Mouse (Mus musculus): ENCODE results near the gene Tmem115.

Tmem115 gene

DNA sequence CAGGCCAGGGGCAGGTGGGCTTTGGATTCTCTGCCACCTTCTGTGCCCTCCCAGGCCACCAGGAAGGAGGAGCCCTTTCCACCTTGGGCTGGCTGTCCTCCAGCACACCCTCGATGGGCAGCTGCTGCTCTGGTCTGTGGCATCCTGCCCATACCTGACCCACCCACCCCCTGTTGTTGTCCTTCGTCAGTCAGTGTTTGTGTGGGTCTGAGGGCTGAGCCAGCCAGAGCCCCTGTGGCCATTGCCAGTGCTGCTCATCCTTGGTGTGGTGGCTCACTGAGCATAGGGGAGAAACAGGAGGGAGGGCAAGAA, 11.4 kb upstream of the Tmem115 start:
- peak; percentile 40 to 49 for DNase-seq

- DNase-seq = peak; percentile 83 to 84
Measured at GRCm38 (mm10) chr9:107526198-107527026, 7.3 kb upstream of the Tmem115 start.

- DNase-seq = peak; percentile 78 to 80
Measured at GRCm38 (mm10) chr9:107534408-107535202, 860 bp downstream of the Tmem115 start.

DNA sequence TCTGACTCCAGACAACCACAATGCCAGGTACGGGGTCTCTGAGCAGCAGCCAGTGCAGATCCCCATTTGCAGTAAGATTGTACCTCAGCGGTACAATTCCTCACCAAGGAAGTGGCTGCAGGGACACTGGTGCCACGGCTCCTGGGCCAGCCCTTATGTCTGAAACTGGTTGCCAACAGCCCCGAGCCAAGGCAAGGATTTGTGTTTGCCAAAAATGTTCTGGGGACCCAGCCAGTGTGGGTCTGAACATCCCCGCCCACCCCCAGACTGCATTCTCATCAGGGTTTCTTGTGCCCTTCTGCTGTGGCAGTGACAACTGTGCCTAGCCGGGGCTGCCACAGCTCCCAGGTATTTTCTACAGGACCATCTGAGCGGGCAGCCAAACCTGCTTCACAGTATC, 4.5 kb downstream of the Tmem115 start:
- DNase-seq = peak; percentile 85 to 91

- DNase-seq = no peak
Measured at GRCm38 (mm10) chr9:107538711-107539110, 5.0 kb downstream of the Tmem115 start.

DNA sequence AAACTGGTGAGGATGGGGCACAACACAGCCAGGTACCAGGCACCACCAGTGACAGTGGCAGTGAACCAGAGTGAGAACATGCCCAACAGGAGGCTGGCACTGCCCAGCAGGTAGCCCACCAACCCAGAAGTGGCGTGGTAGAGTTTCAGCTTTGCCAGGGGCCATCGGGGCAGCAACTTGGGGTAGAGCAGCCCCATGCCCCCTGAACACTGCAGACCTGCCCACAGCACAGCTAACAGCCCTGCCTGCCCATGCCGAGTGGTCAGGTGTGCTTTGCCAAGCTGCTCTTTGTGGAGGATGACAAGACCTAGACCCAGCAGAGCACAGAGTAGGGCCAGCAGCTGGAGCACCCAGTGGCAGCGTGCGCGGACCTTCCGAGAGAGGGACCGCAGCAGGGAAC, 6.2 kb downstream of the Tmem115 start:
- DNase-seq = no peak

DNA sequence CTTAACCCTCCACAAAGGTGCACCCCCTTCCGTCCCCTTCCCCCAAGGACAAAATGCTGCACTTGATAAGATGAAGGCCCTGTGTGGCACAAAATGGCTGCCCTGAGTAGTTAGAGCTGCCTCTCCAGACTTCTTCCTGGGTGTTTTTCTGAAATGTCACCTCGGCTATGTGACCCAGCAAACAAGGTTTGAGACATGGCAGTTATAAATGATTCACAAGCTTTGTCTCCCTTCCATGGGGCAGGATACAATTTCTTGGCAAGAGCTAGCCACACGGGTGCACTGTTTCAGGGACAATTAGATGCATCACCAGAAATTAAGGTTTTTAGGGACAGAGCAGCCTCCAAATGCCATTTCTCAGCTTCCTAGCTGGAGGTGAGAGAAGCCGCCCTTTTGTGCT, 6.7 kb downstream of the Tmem115 start:
- DNase-seq = no peak

GRCm38 (mm10) chr9:107541005-107541404, 7.3 kb downstream of the Tmem115 start:
- no peak for DNase-seq

DNA sequence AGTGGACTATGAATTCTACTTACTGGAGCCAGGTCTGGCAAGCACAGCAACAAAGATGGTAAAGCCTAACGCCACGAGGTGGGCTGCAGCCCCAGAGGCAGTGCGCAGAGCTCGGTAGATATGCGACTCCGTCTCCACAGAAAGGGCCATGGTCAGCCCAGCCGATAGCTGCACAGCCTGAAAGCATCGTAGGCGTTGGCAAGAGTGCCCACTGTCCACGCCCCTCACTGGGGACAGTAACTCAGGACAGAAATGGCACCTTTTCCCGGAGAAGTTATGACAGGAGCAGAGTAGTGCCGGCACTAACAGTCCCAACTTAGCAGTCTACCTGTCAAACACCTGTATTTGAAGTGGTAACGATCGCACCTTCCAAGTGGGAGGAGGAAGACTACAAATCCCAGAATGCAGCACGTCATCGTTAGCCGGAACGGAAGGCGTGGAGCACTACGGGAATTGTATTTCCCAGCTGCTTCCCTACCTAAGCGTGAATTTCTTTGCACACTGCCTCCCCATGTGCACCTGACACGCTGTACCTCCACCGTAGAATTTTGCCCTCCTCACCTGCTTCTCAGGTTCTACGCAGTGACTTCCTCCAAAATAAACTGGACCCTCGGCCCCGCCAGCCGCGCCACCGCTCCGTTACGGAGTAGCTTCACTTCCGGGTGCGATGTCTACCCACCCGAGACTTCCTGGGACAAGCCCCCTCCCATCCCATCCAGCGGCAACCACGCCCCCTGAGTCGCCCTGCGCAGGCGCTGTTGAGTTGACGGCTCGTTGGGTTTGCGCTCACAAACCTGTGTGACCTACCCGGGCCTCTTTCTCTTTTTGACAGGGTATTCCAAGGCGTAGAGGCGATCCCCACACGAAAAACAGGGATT, 8.0 kb downstream of the Tmem115 start, which contains the start of the genes Cyb561d2 and Nprl2:
Gene Cyb561d2, minus strand, starts transcription at position 720 of the 878 bp plus-strand sequence.
Gene Nprl2, plus strand, starts transcription at position 753 of the 878 bp plus-strand sequence.
- peak; percentile 97 to 98 for DNase-seq

GRCm38 (mm10) chr9:107542352-107542686, 8.6 kb downstream of the Tmem115 start:
- no peak for DNase-seq

- DNase-seq = no peak
Measured at GRCm38 (mm10) chr9:107542721-107543120, 9.0 kb downstream of the Tmem115 start.

DNA sequence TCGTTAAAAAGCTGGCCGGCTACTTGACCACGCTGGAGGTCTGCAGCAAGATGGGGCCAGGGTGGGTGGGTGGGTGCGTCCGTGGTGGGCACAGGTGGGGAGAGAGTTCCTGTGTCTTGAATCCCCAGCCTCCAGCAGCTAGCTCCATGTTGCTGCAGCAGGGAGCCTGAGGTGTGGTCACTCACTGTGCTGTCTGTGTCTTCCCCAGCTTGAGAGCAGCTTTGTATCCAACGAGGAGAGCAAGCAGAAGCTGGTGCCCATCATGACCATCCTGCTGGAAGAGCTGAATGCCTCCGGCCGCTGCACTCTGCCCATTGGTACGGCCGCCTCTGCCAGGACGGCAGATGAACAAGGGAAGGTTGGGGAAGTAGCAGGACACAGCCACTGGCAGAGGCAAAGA, 9.6 kb downstream of the Tmem115 start:
- no peak for DNase-seq

- DNase-seq = no peak
Measured at GRCm38 (mm10) chr9:107544196-107544700, 10.5 kb downstream of the Tmem115 start.

DNA sequence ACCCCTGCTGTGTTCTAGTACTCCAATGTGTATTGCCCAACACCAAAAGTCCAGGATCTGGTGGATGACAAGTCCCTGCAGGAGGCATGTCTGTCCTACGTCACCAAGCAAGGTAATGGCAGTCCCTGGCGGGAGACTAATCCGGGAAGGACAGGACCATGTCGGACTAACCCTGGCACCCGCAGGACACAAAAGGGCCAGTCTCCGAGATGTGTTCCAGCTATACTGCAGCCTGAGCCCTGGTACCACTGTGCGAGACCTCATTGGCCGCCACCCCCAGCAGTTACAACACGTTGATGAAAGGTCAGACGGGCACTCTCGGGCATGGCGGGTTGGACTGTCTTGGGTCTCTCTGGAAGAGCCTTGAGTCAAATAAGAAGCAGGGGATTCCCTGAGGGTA, 11.0 kb downstream of the Tmem115 start:
- DNase-seq = no peak

DNA sequence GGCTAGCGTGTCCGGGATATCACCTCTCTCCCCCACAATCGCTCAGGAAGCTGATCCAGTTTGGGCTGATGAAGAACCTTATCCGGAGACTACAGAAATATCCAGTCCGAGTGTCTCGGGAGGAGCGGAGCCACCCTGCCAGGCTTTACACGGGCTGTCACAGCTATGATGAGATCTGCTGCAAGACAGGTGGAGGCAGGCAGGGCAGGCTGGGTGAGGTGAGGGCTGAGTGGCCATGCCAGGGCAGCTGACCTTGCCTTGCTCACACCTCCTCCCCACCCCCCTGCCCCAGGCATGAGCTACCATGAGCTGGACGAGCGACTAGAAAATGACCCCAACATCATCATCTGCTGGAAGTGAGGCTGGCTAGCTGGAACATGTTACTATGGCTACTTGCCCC, 11.5 kb downstream of the Tmem115 start:
- DNase-seq = no peak

DNA sequence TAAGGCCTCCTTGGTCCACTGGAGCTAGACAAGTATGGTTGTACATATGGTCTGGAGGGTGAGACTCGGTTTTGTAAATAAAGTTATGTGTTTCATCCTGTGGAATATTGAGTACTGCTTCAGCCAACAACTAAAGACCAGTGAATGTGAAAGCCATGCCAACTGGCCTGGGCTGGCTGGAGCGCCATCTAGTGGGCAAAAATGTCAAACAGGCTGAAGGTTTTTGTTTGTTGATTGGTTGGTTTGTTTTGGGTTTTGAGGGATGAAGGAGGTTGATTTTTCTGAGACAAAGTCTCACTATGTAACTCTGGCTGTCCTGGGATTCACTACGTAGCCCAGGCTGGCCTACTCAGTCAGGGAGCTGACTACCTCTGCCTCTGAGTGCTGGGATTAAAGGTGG, 11.9 kb downstream of the Tmem115 start:
- DNase-seq = peak; percentile 89 to 94

DNA sequence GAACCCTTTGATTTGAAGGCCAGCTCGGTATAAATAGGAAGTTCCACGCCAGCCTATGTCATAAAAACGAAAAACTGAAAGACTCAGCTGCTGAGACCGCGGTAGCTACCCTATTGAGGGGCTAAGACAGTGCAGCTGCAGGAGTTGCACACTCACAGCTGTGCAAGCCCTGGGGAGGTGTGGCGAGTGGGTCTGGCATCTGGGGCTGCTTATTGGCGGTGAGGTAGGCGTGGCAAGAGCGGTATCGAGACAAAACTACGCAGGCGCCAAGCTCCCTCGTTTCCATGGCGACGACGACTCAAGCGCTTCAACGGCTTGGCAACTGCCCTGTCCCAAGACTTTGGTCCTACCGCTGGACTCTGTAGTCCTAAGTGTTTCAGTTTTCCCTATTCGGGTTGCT, 13.3 kb downstream of the Tmem115 start, which contains the start of gene Zmynd10:
Gene Zmynd10, plus strand, starts transcription at position 273 of the 400 bp plus-strand sequence.
- DNase-seq = peak; percentile 80 to 82

DNA sequence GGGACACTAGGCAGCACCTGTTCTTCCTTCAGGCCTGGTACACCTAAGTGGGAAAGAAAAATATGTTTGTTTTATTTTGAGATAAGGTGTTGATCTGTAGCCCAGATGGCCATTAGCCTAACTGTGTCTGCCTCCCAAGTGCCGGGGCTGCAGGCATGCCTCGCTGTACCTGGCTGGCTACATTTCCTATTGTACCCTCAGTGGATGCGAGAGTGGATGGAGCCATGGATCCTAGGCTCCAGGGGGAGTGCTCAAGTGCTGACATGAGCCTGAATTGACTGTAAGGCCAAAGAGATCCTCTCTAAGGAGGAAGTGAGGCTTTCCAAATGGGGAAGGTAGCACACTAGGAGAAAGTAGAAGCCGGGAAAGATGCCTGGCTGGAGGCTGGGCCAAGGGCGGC, 14.2 kb downstream of the Tmem115 start:
- DNase-seq = no peak

GRCm38 (mm10) chr9:107548820-107549219, 15.1 kb downstream of the Tmem115 start:
- no peak for DNase-seq

DNA sequence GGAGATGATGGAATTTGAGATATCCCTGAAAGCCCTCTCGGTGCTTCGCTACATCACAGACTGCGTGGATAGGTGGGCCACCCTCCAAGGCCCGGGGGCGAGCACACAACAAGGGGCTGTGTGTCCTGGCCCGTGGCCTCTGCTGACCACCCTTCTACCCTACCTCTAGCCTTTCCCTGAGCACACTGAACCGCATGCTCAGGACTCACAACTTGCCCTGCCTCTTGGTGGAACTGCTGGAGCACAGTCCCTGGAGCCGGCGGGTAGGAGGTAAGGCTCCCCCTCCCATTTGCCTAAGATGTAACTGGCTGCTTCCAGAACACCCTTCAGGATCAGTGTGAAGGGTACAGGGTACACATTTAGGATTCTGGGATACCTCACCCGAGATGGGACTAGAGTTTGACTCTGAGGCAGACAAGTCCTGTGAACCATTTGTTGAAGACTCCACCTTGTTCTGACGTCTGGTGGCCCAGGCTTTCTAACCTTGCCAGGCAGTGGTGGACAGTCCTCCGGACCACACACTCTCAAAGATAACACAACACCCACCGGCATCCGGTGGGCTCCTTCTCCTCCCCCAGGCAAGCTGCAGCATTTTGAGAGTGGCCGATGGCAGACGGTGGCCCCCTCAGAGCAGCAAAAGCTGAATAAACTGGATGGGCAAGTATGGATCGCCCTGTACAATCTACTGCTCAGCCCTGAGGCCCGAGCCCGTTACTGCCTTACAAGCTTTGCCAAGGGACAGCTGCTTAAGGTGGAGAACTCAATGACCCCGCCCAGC, 15.7 kb downstream of the Tmem115 start:
- DNase-seq = no peak

DNA sequence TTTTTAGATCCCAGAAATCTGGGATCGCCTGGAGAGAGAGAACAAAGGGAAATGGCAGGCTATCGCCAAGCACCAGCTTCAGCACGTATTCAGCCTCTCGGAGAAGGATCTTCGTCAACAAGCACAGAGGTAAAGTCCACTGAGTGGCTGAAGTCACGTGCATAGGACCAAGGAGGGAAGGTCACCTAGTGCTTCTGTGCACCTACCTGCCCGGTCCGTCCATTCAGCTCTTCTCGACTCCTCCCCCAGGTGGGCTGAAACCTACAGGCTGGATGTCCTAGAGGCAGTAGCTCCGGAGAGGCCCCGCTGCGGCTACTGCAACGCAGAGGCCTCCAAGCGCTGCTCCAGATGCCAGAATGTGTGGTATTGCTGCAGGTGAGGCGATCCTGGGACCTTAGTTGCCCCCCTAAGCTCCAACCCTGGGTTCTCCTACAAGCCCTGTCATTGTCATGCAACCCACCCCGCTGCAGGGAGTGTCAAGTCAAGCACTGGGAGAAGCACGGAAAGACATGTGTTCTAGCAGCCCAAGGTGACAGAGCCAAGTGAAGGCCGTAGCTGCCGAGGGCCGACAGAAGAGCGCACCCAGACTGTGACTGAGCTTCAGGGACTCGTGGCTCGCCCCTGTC, 16.9 kb downstream of the Tmem115 start:
- DNase-seq = no peak

All from cerebellum, postnatal 10 days (tissue).